Mouse (Mus musculus): ENCODE measurements around the gene Ccdc28b.

The Ccdc28b gene

DNA sequence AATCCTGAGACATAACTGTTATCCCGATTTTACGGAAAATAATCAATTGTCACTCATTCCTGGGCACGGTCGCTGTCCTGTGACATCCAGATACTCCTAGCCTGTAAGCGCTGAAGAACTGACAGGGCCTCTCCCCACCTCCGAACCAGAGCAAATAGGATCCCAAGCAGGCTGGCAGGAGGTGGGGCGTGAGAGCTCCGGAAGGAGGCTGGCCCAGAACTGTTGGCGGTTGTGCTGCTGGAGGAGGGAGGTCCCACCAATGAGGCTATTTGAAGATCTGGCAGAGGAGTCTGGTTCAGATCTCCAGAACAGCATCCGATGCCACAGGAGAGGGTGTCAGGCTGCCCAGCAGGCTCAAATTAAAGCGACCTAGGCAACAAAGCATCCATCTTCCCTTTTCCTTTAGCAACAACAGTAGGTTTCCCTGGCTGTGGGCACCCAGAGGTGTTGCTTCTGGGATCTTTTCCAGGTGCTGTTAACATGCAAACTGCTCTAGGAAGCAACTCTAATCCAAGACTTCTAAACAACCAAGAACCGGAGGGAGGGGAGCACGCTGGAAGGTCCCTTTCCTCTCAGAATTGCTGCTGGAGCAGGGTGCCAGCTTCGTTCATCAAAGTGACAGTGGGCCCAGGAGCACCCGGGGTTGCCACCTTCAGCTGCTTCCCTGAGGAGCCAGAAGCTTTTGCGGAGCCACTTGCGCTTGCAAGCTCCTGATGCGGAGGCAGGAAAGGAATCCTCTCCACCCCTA, 708 bp upstream of the Ccdc28b start:
- peak; percentile 79 to 87 for DNase-seq (ENCODE audit: low spot score in 2 of 2)

DNA sequence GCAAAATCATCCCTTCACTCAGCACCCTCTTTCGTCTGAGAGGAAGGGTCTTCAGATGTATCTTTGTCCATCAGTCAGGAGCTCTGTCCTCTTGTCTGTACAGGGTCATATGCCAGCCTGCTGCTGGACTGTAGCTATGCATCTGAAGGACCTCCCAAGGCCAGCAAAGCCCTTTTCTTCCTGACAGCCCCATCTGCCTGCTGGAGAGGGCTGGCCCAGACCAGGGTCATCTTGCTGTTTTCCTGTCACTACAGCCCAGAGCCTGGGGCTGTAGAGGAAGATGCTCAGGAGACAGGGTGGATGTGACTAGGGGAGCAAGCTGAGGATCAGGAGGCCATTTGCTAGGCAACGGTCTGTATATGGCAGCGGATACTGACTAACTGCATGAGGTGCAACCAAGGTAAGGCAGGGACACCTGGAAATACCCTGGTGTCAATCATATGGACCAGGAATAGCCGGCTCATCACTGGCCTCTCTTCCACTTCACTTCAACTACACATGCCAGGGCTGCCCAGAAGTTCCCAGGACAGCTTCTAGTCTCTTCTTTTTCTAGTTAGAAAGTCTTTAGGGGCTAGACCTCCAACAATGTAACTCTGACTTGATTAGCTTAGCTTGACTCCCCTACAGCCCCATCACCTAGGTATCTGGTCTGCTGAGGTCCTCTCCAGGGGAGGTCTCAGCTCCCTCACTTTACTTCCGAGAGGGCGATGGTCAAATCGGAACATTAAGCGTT, 778 bp downstream of the Ccdc28b start:
- DNase-seq (ENCODE audit: low spot score in 2 of 2), result no peak

DNA sequence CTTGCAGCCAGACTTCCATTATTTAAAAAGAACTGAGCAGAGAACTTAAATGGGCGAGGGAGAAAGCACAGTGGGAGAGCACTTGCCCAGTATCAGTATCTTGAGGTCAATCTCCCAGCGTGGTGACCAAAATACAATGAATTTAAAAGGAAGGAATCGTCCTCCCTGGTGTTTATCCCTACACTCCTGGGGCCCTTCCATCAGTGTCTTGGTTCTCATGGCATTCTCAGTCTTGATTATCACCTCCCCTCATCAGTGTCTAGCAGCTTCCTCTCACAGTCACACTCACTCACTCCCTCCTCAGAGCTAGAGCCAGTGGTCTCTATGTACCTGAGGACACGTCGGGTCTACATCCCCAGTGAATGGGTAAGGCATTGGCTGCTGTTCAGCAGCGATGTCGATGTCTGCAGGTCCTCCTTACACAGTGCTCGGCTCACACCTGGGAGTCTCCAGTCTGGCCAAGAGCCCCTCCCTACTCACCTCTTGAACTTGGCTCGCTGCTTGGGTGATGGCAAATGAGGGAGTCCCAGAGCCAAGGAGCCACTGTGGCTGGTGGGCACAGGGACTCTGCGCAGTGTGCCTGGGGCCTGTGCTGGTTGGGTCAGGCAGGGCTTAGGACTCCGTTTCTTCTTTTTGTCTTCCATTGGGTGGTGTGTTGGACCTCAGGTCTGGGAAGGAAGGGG, 1.5 kb downstream of the Ccdc28b start:
- no peak for DNase-seq (ENCODE audit: low spot score in 2 of 2)

DNA sequence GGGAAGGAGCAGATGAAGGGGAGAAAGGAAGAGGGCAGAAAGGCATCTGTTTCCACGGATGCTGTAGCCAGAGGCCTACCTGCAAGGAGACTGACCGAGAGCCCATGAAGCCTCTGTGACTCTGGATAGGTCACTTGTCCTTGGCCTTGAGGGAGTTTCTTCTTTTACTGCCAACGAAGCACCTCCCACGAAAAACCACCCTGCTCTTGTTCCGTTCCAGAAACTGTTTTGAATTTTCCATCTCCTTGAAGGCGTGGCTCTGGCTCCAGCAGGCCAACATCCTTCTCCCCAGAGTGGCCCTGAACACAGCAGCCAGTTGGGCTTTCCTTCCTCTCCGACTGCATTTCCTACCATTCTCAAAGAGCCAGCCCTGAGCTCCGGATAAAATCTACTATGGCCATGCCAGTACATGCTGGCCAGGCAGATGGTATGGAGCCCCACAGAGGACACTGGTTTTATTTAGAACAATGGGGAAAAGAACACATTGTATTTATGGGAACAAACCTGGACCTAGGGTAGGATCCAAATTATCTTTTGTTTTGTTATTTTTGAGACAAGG, 2.4 kb downstream of the Ccdc28b start:
- no peak for DNase-seq (ENCODE audit: low spot score in 2 of 2)

DNA sequence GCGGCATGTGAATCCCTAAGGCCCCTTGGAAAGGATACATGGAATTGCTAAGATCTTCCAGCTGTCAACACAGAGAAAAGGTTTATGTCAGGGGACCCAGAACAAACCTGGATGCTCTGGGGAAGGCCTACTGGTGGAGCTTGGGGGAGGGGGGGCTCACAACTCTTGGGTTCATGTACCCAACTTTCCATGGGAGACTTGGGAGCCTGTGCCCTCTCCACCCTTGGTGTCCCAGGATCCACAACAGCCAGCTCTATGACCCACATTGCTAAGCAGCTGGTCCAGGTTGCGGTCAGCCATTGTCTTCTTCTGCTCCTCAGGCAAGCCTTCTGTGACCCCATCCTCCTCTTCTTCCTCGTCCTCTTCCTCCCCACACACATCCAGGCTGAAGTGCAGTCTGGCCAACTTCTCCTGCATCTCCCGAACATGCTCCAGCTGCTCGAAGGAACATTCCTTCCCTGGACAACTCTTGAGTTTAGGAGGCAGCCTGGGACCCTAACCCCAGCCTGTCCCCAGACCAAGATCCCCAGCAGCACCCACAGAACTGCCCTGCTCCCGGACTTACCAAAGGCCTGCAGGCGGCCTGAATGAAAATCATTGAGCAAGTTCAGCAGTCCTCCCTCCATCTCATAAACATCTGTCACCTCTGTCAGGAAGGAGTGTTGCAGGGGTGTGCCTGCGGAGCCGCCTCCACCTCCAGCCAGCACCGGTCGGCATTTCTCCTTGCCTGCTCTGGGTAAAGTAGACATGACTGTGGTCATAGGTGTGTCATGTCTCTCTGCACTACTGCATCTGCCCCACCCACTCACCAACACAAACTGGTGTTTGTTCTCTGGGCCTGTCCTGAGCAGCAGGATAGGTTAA, 3.1 kb downstream of the Ccdc28b start:
- DNase-seq (ENCODE audit: low spot score in 2 of 2), result no peak

DNA sequence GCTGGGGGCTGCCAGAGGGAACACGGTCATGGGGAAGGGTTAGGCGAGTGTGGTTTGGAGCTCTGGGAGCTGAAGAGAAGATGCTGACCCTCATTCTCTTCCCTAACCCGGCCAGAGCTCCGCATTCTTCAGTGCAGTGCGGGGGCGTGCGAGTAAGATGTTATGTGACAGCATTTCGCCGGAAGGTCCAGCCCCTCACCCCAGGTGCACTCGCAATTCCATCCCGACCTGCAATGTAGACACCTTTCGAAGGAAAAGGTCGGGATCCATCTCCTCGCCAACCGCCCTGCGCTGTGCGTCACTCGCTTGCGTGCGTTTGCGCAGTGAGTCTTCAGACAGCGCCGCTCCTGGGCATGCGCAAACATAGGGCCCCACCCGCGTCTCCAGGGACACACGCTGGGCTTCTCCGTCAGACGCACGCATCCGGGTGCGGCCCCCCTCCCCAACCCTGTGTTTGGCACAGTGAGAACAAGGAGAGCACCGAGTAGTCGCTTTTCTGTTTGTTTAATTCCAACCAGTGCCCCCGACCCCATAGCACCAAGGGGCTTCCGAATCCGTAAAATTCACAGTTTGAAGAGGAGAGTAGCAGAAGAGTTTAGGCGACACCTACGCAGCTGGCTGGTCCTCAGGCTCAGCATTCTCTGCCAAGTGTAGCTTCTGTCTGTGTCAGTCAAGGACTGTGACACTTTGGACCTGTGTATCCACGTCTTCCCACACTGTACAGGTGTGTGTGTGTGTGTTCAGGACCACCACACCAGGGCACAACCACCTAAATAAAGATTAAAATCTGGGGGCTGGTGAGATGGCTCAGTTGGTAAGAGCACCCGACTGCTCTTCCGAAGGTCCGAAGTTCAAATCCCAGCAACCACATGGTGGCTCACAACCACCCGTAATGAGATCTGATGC, 4.7 kb downstream of the Ccdc28b start, which contains the start of gene Iqcc:
TSS of gene Iqcc (minus strand) at position 314 of the 906 bp plus-strand sequence.
- peak; percentile 94 to 95 for DNase-seq (ENCODE audit: low spot score in 2 of 2)

DNA sequence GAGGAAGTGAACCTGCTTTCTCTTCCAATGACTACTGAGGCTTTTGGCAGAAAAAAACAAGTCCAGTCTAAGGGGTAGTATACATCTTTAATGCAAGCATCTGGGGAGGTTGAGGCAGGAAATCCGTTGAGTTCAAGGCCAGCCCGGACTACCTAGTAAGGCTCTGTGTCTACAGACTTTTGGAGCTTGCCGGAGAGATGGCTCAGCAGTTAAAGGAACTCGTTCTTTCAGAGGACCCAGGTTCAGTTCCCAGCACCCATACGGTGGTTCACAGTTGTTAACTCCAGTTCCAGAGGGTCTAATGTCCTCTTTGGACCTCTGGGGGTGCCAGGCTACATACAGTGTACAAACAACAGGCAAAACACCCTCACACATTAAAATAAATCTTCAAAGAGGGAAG, 5.7 kb downstream of the Ccdc28b start:
- no peak for DNase-seq (ENCODE audit: low spot score in 2 of 2)

DNA sequence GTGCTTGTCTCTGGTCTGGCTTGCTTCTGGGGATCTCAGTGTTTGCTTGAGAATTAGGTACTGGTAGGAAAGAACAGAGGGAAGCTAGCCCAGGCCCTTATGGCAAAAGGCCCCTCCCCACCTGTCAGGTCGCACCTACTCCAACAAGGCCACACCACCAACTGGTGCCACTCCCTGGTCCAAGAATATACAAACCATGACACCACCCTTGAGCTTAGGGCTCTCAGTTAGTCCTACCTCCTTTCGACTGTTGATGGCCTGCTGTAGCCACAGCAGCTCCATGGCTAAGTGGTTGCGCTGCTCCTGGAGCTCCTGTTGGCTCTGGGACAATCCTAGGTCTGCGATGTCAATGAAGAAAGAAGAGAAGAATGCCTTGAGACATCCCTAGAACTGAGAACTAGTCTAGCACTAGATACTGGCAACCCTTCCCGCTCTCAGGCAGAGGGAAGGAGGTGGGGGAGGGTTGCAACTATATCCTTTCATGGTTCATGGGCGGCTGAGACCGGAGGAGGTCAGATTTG, 6.6 kb downstream of the Ccdc28b start:
- DNase-seq (ENCODE audit: low spot score in 2 of 2), result no peak

DNA sequence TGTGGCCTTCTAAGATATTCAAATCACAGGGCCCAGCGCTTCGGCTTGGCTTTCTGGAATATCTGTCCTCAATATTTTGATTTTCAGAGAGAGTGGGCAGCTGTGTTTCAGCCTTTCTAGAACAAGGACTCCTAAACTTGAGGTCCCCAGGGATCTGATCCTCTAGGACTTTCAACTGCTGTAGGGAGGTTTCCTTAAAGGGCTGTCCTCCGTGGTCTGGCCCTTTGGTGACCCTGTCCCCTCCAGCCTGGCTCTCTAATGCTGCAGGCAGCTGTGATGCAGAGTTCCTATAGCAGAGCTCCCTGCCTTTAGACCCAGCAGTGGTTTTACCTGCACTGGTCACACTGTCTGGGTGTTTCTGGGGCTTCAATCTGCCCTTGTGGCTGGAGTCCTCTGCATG, 7.1 kb downstream of the Ccdc28b start:
- no peak for DNase-seq (ENCODE audit: low spot score in 2 of 2)

DNA sequence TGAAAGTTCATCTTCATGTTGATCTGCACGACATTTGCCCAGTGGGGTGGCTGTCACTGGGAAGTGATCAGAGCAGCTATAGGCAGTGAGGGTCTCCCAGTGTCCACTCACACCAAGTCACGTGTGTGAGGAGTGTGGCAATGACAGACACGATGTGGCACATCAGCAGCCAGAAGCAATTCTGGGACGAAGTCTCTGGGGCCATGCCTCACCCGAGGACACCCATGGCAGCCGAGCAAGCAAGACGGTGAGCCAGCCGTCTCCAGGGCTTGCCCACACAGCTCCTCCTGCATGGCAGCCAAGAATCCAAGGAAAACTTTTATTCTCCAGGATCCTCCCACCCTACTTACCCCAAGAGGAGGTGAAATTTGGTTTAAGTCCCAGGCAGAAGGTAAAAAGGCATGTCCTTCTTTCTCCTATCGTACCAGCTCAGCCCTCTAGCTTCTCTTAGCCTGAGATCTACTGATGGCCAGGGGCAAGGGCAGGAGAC, 7.9 kb downstream of the Ccdc28b start:
- DNase-seq (ENCODE audit: low spot score in 2 of 2), result no peak

DNA sequence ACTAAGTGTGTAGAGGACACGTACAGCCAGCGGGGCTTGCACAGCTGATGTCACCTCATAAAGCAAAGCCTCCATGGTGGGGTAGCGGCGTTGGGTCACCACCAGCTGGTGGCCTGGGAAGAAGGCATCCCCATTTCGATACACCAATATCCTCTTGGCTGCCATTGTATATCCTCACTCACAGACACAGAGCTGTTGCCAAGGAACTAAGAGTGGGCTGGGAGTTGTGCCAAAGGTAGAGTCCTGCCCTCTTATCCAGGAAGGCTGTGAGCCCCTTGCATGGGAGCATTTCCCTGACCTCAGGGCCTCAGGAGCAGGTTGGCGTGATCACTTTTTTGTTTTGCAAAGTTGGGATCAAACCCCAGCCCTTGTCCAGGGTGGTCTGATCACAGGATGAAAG, 9.7 kb downstream of the Ccdc28b start, which contains the start of gene Dcdc2b:
TSS of gene Dcdc2b (minus strand) at position 165 of the 400 bp plus-strand sequence.
- no peak for DNase-seq (ENCODE audit: low spot score in 2 of 2)

DNA sequence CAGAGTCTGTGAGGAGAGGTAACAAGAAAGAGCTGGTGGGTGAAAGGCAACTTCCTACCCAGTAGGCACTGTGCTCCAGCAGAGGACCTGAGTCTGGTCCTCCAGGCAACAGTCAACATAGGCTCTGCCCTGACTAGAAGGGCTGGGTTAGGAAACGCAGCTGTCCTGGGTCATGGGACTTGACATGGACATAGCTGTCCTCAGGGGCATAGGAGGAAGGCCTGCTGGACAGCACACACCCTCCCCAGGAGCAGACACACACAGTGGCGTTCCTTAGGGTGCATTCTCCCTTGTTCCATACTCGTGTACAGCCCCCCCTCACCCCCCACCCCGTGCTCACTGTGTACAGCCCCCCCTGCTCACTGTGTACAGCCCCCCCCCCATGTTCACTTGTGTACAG, 13.3 kb downstream of the Ccdc28b start:
- DNase-seq (ENCODE audit: low spot score in 2 of 2), result no peak

DNA sequence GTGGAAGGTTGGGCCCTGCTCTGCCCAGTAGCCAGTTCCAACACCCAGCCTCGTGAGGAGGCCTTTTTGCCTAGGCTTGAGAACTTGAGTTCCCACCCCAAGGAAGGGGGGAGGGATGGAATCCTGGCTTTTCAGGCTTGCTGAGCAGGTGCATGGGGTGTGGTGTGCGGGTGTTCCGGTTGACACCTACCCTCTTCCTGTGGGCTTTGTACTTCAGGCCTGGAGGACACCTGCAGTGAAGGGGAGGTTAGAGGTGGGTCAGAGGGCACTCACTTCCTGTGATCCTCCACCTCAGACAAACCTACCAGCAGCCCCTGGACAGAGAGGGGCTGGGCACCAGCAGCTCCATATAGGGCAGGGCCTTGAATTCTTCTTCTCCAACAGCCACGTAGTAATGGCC, 13.7 kb downstream of the Ccdc28b start:
- DNase-seq (ENCODE audit: low spot score in 2 of 2), result no peak

DNA sequence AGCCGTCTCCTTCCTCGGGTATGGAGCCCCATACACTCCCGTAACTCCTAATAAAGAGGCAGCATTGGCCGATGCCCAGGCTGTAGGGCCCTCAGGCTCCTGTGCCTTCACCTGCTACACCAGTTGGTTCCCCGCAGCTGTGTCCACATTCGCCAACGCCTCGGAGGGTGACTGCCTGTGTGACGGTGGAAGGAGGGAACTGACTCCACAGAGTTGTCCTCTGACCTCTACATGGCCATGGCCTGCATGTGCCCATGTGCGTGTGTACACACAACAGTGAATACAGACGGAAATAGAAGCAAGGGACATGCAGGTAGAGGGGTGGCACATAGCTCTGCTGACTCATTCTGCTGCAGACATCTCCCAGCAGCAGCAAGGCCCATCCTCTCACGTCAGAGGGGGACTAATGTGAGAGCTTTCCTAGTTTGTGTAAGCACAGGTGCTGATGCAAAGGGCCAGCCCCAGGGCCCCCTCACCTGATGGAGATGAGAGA, 14.6 kb downstream of the Ccdc28b start:
- no peak for DNase-seq (ENCODE audit: low spot score in 2 of 2)

DNA sequence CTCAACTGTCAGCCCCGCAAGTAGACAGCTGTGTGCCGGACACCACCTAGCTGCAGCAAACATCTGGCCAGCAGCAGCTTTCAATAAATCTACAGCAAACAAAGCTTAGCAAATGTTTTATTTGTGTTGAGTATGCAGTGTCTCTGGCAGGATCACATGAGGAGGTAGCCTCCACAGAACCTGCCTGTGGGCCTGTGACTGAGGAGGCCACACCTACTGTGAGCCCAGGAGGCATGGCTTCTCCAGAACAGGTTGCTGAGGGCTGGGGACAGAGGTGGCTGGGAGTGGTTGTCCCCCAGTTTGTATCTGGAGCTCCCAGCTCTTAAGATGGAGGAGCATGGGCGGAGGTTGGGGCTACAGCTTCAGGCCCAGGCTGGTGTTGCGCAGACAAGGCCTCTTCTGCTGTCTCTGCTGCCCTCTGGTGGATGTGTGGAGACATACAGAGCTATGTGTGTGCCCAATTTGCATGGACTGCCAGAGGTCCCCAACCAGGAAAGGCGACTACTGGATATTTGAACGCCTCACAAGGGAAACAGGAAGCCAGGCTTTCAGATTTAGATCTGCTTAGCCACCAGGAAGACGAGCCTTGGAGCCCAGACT, 15.2 kb downstream of the Ccdc28b start:
- DNase-seq (ENCODE audit: low spot score in 2 of 2), result peak in 1 of 2 experiments; percentile 70

DNA sequence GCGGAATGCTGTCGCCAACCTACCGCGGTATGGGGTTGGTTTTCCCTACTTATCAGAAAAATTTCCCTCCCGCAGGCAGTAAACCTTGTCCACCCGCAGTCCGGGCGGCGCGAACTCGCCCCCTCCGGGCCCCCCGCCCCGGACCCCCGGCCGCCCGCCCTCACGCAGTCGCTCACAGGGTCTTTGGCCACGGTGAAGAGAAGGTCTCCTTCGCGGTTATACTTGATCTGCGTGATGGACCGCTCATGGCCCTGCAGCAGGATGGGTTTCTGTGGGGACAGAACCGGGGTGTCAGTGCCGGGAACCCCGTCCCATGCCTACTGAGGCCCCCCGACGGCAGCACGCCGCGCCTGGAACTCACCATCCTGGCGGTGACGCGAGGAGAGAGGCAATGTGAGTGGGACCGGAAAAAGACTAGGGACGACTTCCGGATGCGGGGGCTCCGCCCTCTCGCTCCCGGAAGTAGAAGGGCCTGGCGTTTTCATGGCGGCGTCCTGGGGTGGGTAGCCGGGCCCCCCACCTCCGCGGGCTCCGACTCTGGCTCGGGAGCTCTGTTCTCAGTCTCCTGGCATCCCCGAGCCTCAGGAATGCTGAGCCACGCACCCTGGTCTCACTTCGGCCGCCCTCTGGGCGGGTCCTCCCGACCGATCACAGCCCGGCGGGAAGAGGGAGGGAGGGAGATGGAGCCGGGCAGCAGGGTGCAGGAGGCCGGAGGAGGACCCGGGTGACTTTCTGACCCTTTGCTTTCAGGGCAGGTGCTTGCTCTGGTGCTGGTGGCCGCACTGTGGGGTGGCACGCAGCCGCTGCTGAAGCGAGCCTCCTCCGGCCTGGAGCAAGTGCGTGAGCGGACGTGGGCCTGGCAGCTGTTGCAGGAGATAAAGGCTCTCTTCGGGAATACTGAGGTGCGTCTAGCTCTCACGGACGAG, 23.3 kb downstream of the Ccdc28b start, which contains the start of the genes Eif3i and Tmem234:
TSS of gene Eif3i (minus strand) at position 416 of the 926 bp plus-strand sequence.
TSS of gene Tmem234 (plus strand) at position 436 of the 926 bp plus-strand sequence.
- peak; percentile 74 to 76 for DNase-seq (ENCODE audit: low spot score in 2 of 2)

DNA sequence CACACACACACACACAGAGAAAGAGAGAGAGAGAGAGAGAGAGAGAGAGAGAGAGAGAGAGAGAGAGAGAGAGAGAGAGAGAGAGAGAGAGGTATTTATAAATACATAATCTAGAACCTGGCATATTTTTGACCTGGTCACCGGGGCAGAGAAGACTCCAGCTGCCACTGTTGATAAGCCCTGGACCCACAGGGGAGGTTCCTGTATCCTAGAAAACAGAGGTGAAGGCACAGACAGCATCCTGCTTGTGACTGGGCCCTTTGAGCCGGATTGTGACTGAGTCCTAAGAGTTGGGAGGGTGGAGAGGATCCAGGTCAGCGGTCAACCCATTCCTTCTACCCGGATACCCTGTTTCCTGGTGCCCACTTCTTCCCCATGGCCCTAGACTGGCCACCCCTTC, 34.9 kb downstream of the Ccdc28b start:
- DNase-seq (ENCODE audit: low spot score in 2 of 2), result no peak

DNA sequence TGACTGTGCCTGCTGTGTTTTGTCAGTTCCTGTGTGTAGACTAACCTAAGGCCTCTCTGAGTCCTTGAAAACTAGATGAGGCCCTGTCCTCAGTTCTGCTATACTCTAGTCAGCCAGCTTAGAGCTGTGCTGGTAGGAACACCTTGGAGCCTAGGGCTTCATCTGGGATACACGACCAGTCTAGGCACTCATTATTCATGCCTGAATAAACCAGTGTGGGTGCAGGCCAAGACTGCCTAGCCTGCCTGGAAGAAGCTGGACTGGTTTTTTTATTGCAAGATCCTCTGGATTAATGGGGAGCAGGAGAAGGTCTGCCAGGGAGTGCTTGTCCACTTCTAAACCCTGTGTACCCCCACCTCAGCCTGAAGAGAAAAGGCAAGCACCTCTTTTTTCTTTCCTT, 36.8 kb downstream of the Ccdc28b start:
- DNase-seq (ENCODE audit: low spot score in 2 of 2), result no peak
